Mouse (Mus musculus): ENCODE data around the gene Snx4. TPM values are rescaled to one million over a fixed set of nuclear protein-coding genes. Genes with fewer than 3 reads are reported as not detected.
A peak's percentile ranks its signal among the peaks of the same experiment; 100 is the strongest.

Snx4 gene
- total and polyA plus RNA-seq, 3 experiments: 11.7 to 21.7 (median 21.5) TPM

DNA sequence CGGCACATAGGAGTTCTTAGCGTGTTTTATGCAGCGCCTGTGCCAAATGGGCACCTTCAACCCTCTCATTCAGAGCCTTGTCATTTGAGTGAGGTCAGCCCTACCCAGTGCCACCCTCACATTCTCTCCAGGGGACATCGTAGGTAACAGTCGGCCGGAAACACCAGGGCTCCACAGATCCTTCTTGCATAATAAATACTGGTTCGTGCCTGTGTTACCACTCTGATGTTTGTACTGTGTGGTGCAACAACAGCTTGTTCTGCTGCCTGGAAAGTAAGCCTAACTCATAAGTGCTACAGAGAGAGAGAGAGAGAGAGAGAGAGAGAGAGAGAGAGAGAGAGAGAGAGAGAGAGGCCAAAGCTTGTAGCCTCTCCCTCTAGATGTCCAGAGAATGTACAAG lies 66.8 kb downstream of the Snx4 start:
- Histone ChIP-seq H3K4me1 (ENCODE audit: control insufficient read depth, insufficient read depth, low read length) (no peaks in the 10 kb centered on the region), H3K36me3 (ENCODE audit: control insufficient read depth, insufficient read depth, low read length) (no peaks in the 10 kb centered on the region), H3K79me2 (replicated peaks; ENCODE audit: control insufficient read depth, insufficient read depth, low read length) (no peaks in the 10 kb centered on the region), H3K4me3 (no peak overlapping the region), H3K9ac (ENCODE audit: low read depth, low read length) (no peak overlapping the region), H3K27me3 (ENCODE audit: control insufficient read depth, insufficient read depth, low read length) (no peaks in the 10 kb centered on the region), H3K27ac (no peak overlapping the region)
- TF ChIP-seq EP300 (IDR thresholded peaks at IDR 0.05; ENCODE audit: insufficient read depth, low read depth, low read length) (no peak), POLR2A (IDR thresholded peaks at IDR 0.05; ENCODE audit: insufficient read depth, low read depth, low read length) (no peak), CTCF (IDR thresholded peaks at IDR 0.05) (no peak)
- DNase-seq: no peak
- 90% methylated on average over 7 of the region's 7 CpGs for WGBS
- intact Hi-C loops (cut with DNase I): no loop called here

DNA sequence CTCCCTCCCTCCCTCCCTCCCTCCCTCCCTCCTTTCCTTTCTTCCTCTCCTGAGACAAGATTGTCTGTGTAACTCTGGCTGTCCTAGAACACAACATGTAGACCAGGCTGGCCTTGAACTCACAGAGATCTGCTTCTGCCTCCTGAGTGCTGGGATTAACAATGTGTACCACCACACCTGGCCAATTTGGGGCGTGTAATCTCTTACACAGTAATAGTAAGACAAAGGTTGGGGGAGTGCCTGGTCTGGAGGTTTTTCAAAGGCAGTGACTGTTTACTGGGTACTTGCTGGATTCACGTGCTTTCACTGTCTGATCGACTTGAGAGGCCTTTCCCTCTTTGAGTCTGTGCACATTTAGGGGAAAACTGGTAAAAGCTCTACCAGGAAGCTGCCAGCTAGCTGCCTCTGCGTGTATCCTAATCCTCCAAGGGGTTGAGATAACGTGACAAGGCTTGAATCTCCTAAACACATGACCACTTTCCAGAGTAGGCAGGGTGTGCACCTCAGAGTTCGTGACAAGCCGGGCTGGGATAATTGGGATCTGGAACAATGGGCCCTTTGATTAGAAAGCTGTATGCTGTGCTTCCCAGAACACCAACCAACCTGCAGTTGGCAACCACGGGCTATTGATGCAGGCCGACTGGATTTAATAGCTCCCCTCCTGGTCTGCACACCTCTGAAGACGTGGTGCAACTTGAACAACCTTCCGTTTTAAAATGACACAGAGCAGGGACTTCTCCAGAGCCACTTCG lies 74.6 kb downstream of the Snx4 start:
- H3K27ac ChIP-seq: no peak overlapping the region
- DNase-seq: no peak
- H3K9ac ChIP-seq (ENCODE audit: low read depth, low read length): no peak overlapping the region
- intact Hi-C loops (cut with DNase I): no loop called here
- H3K4me1 ChIP-seq (ENCODE audit: control insufficient read depth, insufficient read depth, low read length): no peaks in the 10 kb centered on the region; the same call in 1 of the 2 replicates
- H3K27me3 ChIP-seq (ENCODE audit: control insufficient read depth, insufficient read depth, low read length): no peaks in the 10 kb centered on the region
- no peak overlapping the region for H3K4me3 ChIP-seq
- TF ChIP-seq POLR2A (IDR thresholded peaks at IDR 0.05; ENCODE audit: insufficient read depth, low read depth, low read length): no peak
- no peaks in the 10 kb centered on the region for H3K36me3 ChIP-seq (ENCODE audit: control insufficient read depth, insufficient read depth, low read length)
- H3K79me2 ChIP-seq (replicated peaks; ENCODE audit: control insufficient read depth, insufficient read depth, low read length): no peaks in the 10 kb centered on the region
- 58% methylated on average over 12 of the region's 12 CpGs for WGBS

DNA sequence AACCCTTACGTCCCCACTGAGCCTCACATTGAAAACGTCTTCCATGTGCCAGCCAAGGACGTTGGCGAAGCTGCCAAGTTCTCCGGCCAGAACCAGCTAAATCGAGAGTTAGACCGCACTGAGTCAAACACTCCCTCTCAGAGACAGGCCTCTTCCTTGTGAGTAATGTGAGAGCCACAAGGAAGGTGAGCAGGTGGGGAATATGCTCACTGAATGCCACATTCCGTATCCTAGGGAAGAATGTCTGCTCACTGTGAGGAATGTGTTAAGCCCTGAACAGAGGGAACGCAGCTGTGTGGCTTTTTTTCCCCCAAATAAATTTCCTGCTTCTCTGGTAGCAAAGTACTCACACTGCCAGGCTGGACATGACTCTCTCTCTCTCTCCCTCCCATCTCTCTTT lies 75.3 kb downstream of the Snx4 start:
- TF ChIP-seq EP300 (IDR thresholded peaks at IDR 0.05; ENCODE audit: insufficient read depth, low read depth, low read length): no peak
- TF ChIP-seq CTCF (IDR thresholded peaks at IDR 0.05): no peak
- TF ChIP-seq POLR2A (IDR thresholded peaks at IDR 0.05; ENCODE audit: insufficient read depth, low read depth, low read length): no peak
- intact Hi-C loops (cut with DNase I): no loop called here
- no peak for DNase-seq
- no peak overlapping the region for H3K27ac ChIP-seq
- no peaks in the 10 kb centered on the region for H3K79me2 ChIP-seq (replicated peaks; ENCODE audit: control insufficient read depth, insufficient read depth, low read length)
- H3K4me3 ChIP-seq: no peak overlapping the region
- H3K27me3 ChIP-seq (ENCODE audit: control insufficient read depth, insufficient read depth, low read length): no peaks in the 10 kb centered on the region
- H3K36me3 ChIP-seq (ENCODE audit: control insufficient read depth, insufficient read depth, low read length): no peaks in the 10 kb centered on the region
- no peaks in the 10 kb centered on the region; the same call in 1 of the 2 replicates for H3K4me1 ChIP-seq (ENCODE audit: control insufficient read depth, insufficient read depth, low read length)
- H3K9ac ChIP-seq (ENCODE audit: low read depth, low read length): no peak overlapping the region
- 59% methylated on average over 9 of the region's 9 CpGs for WGBS

DNA sequence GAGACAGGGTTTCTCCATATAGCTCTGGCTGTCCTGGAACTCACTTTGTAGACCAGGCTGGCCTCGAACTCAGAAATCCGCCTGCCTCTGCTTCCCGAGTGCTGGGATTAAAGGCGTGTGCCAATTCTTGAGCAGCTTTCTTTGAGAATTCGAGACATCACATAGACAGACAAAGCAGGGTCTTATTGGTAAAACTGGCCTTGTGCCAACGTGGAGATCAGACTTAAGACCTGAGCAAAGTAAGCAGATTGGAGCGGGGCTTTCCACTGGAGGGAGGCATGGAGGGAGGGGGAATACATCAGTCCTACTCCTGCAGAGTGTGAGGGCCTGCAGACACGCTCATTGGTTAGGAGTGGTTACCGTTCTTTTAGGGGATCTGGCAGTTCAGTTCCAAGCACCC lies 75.9 kb downstream of the Snx4 start:
- no peaks in the 10 kb centered on the region; the same call in 1 of the 2 replicates for H3K4me1 ChIP-seq (ENCODE audit: control insufficient read depth, insufficient read depth, low read length)
- intact Hi-C loops (cut with DNase I): no loop called here
- no peak for TF ChIP-seq CTCF (IDR thresholded peaks at IDR 0.05)
- 82% methylated on average over 9 of the region's 9 CpGs for WGBS
- H3K79me2 ChIP-seq (replicated peaks; ENCODE audit: control insufficient read depth, insufficient read depth, low read length): no peaks in the 10 kb centered on the region
- H3K27ac ChIP-seq: no peak overlapping the region
- H3K27me3 ChIP-seq (ENCODE audit: control insufficient read depth, insufficient read depth, low read length): no peaks in the 10 kb centered on the region
- no peak for DNase-seq
- H3K36me3 ChIP-seq (ENCODE audit: control insufficient read depth, insufficient read depth, low read length): no peaks in the 10 kb centered on the region
- H3K4me3 ChIP-seq: no peak overlapping the region
- H3K9ac ChIP-seq (ENCODE audit: low read depth, low read length): no peak overlapping the region

DNA sequence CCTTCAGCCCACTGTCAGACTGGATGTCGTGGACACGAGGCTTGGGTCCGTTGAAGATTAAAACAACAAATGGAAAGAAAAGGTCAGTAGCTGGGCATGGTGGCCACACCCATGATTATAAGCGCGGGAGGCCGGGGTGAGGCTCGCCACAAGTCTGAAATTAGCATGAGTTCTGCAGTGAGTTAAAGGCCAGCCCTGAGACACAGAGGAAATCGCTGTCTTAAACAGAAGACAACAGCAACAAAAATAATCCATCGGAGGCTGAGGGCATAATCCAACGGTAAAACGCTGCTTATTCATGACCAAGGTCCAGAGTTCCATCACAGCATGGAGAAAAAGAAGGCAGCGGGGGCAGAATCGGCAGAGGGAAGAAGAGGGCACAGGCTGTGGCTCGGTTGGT lies 81.8 kb downstream of the Snx4 start:
- Histone ChIP-seq H3K27me3 (ENCODE audit: control insufficient read depth, insufficient read depth, low read length) (no peaks in the 10 kb centered on the region), H3K4me3 (no peak overlapping the region), H3K36me3 (ENCODE audit: control insufficient read depth, insufficient read depth, low read length) (no peaks in the 10 kb centered on the region), H3K79me2 (replicated peaks; ENCODE audit: control insufficient read depth, insufficient read depth, low read length) (no peaks in the 10 kb centered on the region), H3K4me1 (ENCODE audit: control insufficient read depth, insufficient read depth, low read length) (no peaks in the 10 kb centered on the region), H3K27ac (no peak overlapping the region), H3K9ac (ENCODE audit: low read depth, low read length) (no peak overlapping the region)
- TF ChIP-seq EP300 (IDR thresholded peaks at IDR 0.05; ENCODE audit: insufficient read depth, low read depth, low read length) (no peak), CTCF (IDR thresholded peaks at IDR 0.05) (no peak), POLR2A (IDR thresholded peaks at IDR 0.05; ENCODE audit: insufficient read depth, low read depth, low read length) (no peak)
- no peak for DNase-seq
- intact Hi-C loops (cut with DNase I): loop anchor here (10.0 kb wide), 2 partner anchors 152 to 412 kb away; no protein-coding TSS in a partner anchor
- 54% methylated on average over 14 of the region's 14 CpGs for WGBS

DNA sequence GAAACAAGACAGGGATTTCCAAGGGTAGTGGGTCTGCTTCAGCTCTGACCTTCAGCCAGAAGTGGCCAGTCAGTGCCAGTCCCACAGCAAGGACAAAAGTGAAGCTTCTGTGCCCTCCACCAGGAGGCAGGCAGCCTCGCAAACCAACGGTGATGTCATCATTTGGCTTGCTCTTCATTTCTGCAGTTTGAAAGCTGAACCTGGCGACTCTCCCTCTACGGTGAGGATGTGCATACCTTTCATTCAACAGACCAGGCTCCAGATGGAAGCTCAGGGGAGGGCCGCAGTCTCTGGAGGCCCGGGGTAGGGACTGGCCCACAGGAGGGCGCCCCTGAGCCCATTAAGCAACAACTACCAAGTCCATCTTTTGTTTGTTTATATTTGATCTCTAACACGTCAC lies 85.9 kb downstream of the Snx4 start:
- no peak overlapping the region; the same call in 1 of the 2 replicates for H3K27ac ChIP-seq
- no peaks in the 10 kb centered on the region for H3K4me1 ChIP-seq (ENCODE audit: control insufficient read depth, insufficient read depth, low read length)

More for the DNA sequence above, 85.9 kb downstream of the Snx4 start:
- no peak overlapping the region for H3K4me3 ChIP-seq
- no peak overlapping the region for H3K9ac ChIP-seq (ENCODE audit: low read depth, low read length)
- H3K79me2 ChIP-seq (replicated peaks; ENCODE audit: control insufficient read depth, insufficient read depth, low read length): no peaks in the 10 kb centered on the region
- 5% methylated on average over 8 of the region's 8 CpGs for WGBS
- intact Hi-C loops (cut with DNase I): loop anchor here (10.0 kb wide), 2 partner anchors 148 to 408 kb away; no protein-coding TSS in a partner anchor
- no peaks in the 10 kb centered on the region for H3K27me3 ChIP-seq (ENCODE audit: control insufficient read depth, insufficient read depth, low read length)
- no peaks in the 10 kb centered on the region for H3K36me3 ChIP-seq (ENCODE audit: control insufficient read depth, insufficient read depth, low read length)
- TF ChIP-seq CTCF (IDR thresholded peaks at IDR 0.05) (peak; percentile 79), EP300 (IDR thresholded peaks at IDR 0.05; ENCODE audit: insufficient read depth, low read depth, low read length) (peak; percentile 70; the same call in 1 of the 2 replicates), POLR2A (IDR thresholded peaks at IDR 0.05; ENCODE audit: insufficient read depth, low read depth, low read length) (no peak)
- peak; percentile 76 for DNase-seq
